Mouse (Mus musculus) testis, adult 2 months (tissue): ENCODE data around the gene Zfp882.
"Not testable (repeated sequence)": the region's sequence is repeated elsewhere in the genome, so short reads cannot be mapped to it uniquely, and the experiment has no call there.

ENCODE experiments used
- CTCF ChIP-seq: fragments of 200-500 bp; IDR thresholded peaks from 2 replicates; pipeline ENCODE4 v1.5.1; 2012; ENCODE audit warnings: low read depth, mild to moderate bottlenecking, inconsistent platforms, low read length, moderate library complexity; ENCODE audit not compliant: control insufficient read depth, insufficient read depth, insufficient replicate concordance
- POLR2A ChIP-seq: fragments of 200-500 bp; IDR thresholded peaks from 2 replicates; pipeline ENCODE4 v1.6.1; 2012; ENCODE audit warnings: low read depth, mild to moderate bottlenecking, inconsistent platforms, low read length, moderate library complexity; ENCODE audit not compliant: control insufficient read depth

GRCm38 (mm10) chr8:71900666-71901065 is 7.7 kb upstream of the Zfp882 start:
- TF ChIP-seq CTCF, POLR2A: not testable (repeated sequence)
